Mouse (Mus musculus): ENCODE measurements around the gene Susd2.

DNA sequence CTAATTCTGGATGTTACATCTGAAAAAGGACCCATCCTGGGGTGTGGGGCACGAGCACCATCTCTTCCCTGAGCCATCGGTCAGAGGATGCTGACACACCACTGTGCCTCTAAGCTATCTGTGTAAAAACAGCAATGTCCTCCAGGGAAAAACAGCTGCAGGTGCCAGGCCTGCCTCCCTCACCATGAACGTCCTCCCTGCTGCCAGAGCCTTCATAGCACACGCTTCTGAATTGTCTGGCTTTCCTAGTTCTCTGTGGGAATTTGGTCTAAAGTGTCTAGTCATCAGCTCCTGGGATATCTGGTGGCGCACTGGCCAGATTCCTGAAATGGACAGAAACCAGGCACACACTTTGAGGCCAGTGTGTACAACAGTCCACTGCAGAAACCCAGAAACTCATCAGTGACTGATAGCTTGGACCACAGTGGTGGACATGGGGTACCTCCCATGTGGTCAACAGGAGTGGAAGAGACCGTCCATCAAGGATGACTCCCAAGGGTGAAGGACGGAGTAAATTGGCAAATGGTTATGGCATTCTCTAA is 43.5 kb downstream of the Susd2 start:
- no peak for TF ChIP-seq CTCF (IDR thresholded peaks at IDR 0.05)
- TF ChIP-seq POLR2A (IDR thresholded peaks at IDR 0.05; ENCODE audit: insufficient read depth, low read depth, low read length): no peak
- TF ChIP-seq EP300 (IDR thresholded peaks at IDR 0.05; ENCODE audit: insufficient read depth, low read depth, low read length): no peak

All from heart, adult 2 months (tissue).